Mouse (Mus musculus) forelimb bud, embryonic 11.5 days (tissue): ENCODE results near the gene Pdcd2l.
"Not testable (repeated sequence)": the region's sequence is repeated elsewhere in the genome, so short reads cannot be mapped to it uniquely, and the experiment has no call there.

Experiments used
- DNase-seq: peaks from one replicate; pipeline ENCODE4 v3.0.0-alpha.2; 2012; ENCODE audit warnings: low read depth, low spot score

The Pdcd2l gene

GRCm38 (mm10) chr7:34213281-34213680 lies 16.8 kb upstream of the Pdcd2l start:
- DNase-seq, result no peak

GRCm38 (mm10) chr7:34208027-34208745 lies 11.7 kb upstream of the Pdcd2l start:
- DNase-seq, result no peak

- no peak for DNase-seq
Observed at GRCm38 (mm10) chr7:34206331-34206730, 9.9 kb upstream of the Pdcd2l start.

- DNase-seq, result not testable (repeated sequence)
Observed at GRCm38 (mm10) chr7:34202147-34202546, 5.7 kb upstream of the Pdcd2l start.

GRCm38 (mm10) chr7:34200829-34201228 lies 4.4 kb upstream of the Pdcd2l start:
- no peak for DNase-seq

- peak; percentile 30 for DNase-seq
Observed at GRCm38 (mm10) chr7:34198346-34198745, 1.9 kb upstream of the Pdcd2l start.

GRCm38 (mm10) chr7:34195632-34196031 lies 829 bp downstream of the Pdcd2l start:
- peak; percentile 16 for DNase-seq

GRCm38 (mm10) chr7:34192825-34193224 lies 3.6 kb downstream of the Pdcd2l start:
- no peak for DNase-seq

- no peak for DNase-seq
Observed at GRCm38 (mm10) chr7:34189376-34189989, 7.0 kb downstream of the Pdcd2l start.

GRCm38 (mm10) chr7:34183794-34184193 lies 12.7 kb downstream of the Pdcd2l start:
- DNase-seq, result no peak

GRCm38 (mm10) chr7:34183356-34183755 lies 13.1 kb downstream of the Pdcd2l start:
- no peak for DNase-seq

- not testable (repeated sequence) for DNase-seq
Observed at GRCm38 (mm10) chr7:34176241-34176640, 20.2 kb downstream of the Pdcd2l start.

GRCm38 (mm10) chr7:34172251-34172650 lies 24.2 kb downstream of the Pdcd2l start:
- no peak for DNase-seq

GRCm38 (mm10) chr7:34169454-34169853 lies 27.0 kb downstream of the Pdcd2l start, which contains the start of gene Uba2:
Gene Uba2, minus strand, starts transcription at chr7:34169599.
- no peak for DNase-seq

- peak; percentile 90 for DNase-seq
Observed at GRCm38 (mm10) chr7:34168470-34169251, 27.8 kb downstream of the Pdcd2l start.

- DNase-seq, result peak; percentile 30
Observed at GRCm38 (mm10) chr7:34167766-34168469, 28.5 kb downstream of the Pdcd2l start.

GRCm38 (mm10) chr7:34166850-34167249 lies 29.6 kb downstream of the Pdcd2l start:
- DNase-seq, result peak; percentile 9

- DNase-seq, result no peak
Observed at GRCm38 (mm10) chr7:34165999-34166398, 30.5 kb downstream of the Pdcd2l start.

- no peak for DNase-seq
Observed at GRCm38 (mm10) chr7:34164671-34165070, 31.8 kb downstream of the Pdcd2l start.

GRCm38 (mm10) chr7:34159167-34159566 lies 37.3 kb downstream of the Pdcd2l start:
- no peak for DNase-seq

- DNase-seq, result no peak
Observed at GRCm38 (mm10) chr7:34157994-34158393, 38.5 kb downstream of the Pdcd2l start.

- DNase-seq, result no peak
Observed at GRCm38 (mm10) chr7:34147193-34147592, 49.3 kb downstream of the Pdcd2l start.
